Mouse (Mus musculus): ENCODE results near the gene Atp6v0e. TPM values are rescaled to one million over a fixed set of nuclear protein-coding genes. Genes with fewer than 3 reads are reported as not detected.

Atp6v0e gene
- polyA plus RNA-seq, 1 experiment = 100 TPM

- TF ChIP-seq POLR2A (IDR thresholded peaks at IDR 0.05; ENCODE audit: insufficient read depth, low read length) (no peak), CTCF (IDR thresholded peaks at IDR 0.05; ENCODE audit: low read depth, low read length) (no peak), EP300 (IDR thresholded peaks at IDR 0.05; ENCODE audit: insufficient read depth, low read depth, low read length) (no peak)
- H3K4me1 ChIP-seq (ENCODE audit: control insufficient read depth, insufficient read depth, low read length) = no peaks in the 10 kb centered on the region
- H3K27ac ChIP-seq (ENCODE audit: insufficient read depth, low read length) = no peak overlapping the region
- no peak overlapping the region for H3K4me3 ChIP-seq (ENCODE audit: low read depth, low read length)
- no peaks in the 10 kb centered on the region for H3K9me3 ChIP-seq (replicated peaks; ENCODE audit: control insufficient read depth, insufficient read depth, low read length, poor library complexity, severe bottlenecking)
- H3K27me3 ChIP-seq (ENCODE audit: control insufficient read depth, insufficient read depth, low read length, poor library complexity, severe bottlenecking) = no peaks in the 10 kb centered on the region
- no peak overlapping the region for H3K9ac ChIP-seq (ENCODE audit: low read depth, poor library complexity, severe bottlenecking)
- H3K36me3 ChIP-seq (ENCODE audit: control insufficient read depth, insufficient read depth, low read length, poor library complexity, severe bottlenecking) = no peaks in the 10 kb centered on the region
These were observed 14.9 kb downstream of the Atp6v0e start for GRCm38 (mm10) chr17:26677711-26678637.

- Histone ChIP-seq H3K9me3 (replicated peaks; ENCODE audit: control insufficient read depth, insufficient read depth, low read length, poor library complexity, severe bottlenecking) (no peaks in the 10 kb centered on the region), H3K36me3 (ENCODE audit: control insufficient read depth, insufficient read depth, low read length, poor library complexity, severe bottlenecking) (no peaks in the 10 kb centered on the region; the same call in 1 of the 2 replicates), H3K9ac (ENCODE audit: low read depth, poor library complexity, severe bottlenecking) (no peak overlapping the region), H3K4me3 (ENCODE audit: low read depth, low read length) (no peak overlapping the region), H3K27ac (ENCODE audit: insufficient read depth, low read length) (no peak overlapping the region), H3K27me3 (ENCODE audit: control insufficient read depth, insufficient read depth, low read length, poor library complexity, severe bottlenecking) (no peaks in the 10 kb centered on the region), H3K4me1 (ENCODE audit: control insufficient read depth, insufficient read depth, low read length) (no peaks in the 10 kb centered on the region)
- no peak for TF ChIP-seq EP300 (IDR thresholded peaks at IDR 0.05; ENCODE audit: insufficient read depth, low read depth, low read length)
- peak; percentile 11 for TF ChIP-seq CTCF (IDR thresholded peaks at IDR 0.05; ENCODE audit: low read depth, low read length)
- TF ChIP-seq POLR2A (IDR thresholded peaks at IDR 0.05; ENCODE audit: insufficient read depth, low read length) = no peak
These were observed 18.2 kb downstream of the Atp6v0e start for GRCm38 (mm10) chr17:26681276-26681675.

GRCm38 (mm10) chr17:26686334-26687000, 23.4 kb downstream of the Atp6v0e start:
- no peaks in the 10 kb centered on the region for H3K27me3 ChIP-seq (ENCODE audit: control insufficient read depth, insufficient read depth, low read length, poor library complexity, severe bottlenecking)
- no peaks in the 10 kb centered on the region; the same call in 1 of the 2 replicates for H3K36me3 ChIP-seq (ENCODE audit: control insufficient read depth, insufficient read depth, low read length, poor library complexity, severe bottlenecking)
- no peaks in the 10 kb centered on the region for H3K4me1 ChIP-seq (ENCODE audit: control insufficient read depth, insufficient read depth, low read length)
- H3K9me3 ChIP-seq (replicated peaks; ENCODE audit: control insufficient read depth, insufficient read depth, low read length, poor library complexity, severe bottlenecking) = no peaks in the 10 kb centered on the region
- no peak for TF ChIP-seq CTCF (IDR thresholded peaks at IDR 0.05; ENCODE audit: low read depth, low read length)
- TF ChIP-seq EP300 (IDR thresholded peaks at IDR 0.05; ENCODE audit: insufficient read depth, low read depth, low read length) = no peak
- no peak for TF ChIP-seq POLR2A (IDR thresholded peaks at IDR 0.05; ENCODE audit: insufficient read depth, low read length)
- no peak overlapping the region for H3K27ac ChIP-seq (ENCODE audit: insufficient read depth, low read length)
- H3K9ac ChIP-seq (ENCODE audit: low read depth, poor library complexity, severe bottlenecking) = no peak overlapping the region
- H3K4me3 ChIP-seq (ENCODE audit: low read depth, low read length) = no peak overlapping the region

- Histone ChIP-seq H3K27me3 (ENCODE audit: control insufficient read depth, insufficient read depth, low read length, poor library complexity, severe bottlenecking) (no peaks in the 10 kb centered on the region), H3K4me3 (ENCODE audit: low read depth, low read length) (no peak overlapping the region), H3K4me1 (ENCODE audit: control insufficient read depth, insufficient read depth, low read length) (no peaks in the 10 kb centered on the region), H3K9ac (ENCODE audit: low read depth, poor library complexity, severe bottlenecking) (no peak overlapping the region), H3K36me3 (ENCODE audit: control insufficient read depth, insufficient read depth, low read length, poor library complexity, severe bottlenecking) (no peaks in the 10 kb centered on the region; the same call in 1 of the 2 replicates), H3K27ac (ENCODE audit: insufficient read depth, low read length) (no peak overlapping the region), H3K9me3 (replicated peaks; ENCODE audit: control insufficient read depth, insufficient read depth, low read length, poor library complexity, severe bottlenecking) (no peaks in the 10 kb centered on the region)
- TF ChIP-seq CTCF (IDR thresholded peaks at IDR 0.05; ENCODE audit: low read depth, low read length) (no peak), POLR2A (IDR thresholded peaks at IDR 0.05; ENCODE audit: insufficient read depth, low read length) (no peak), EP300 (IDR thresholded peaks at IDR 0.05; ENCODE audit: insufficient read depth, low read depth, low read length) (no peak)
These were observed 26.0 kb downstream of the Atp6v0e start for GRCm38 (mm10) chr17:26688795-26689735.

- H3K9me3 ChIP-seq (replicated peaks; ENCODE audit: control insufficient read depth, insufficient read depth, low read length, poor library complexity, severe bottlenecking) = no peaks in the 10 kb centered on the region
- TF ChIP-seq CTCF (IDR thresholded peaks at IDR 0.05; ENCODE audit: low read depth, low read length) (no peak), POLR2A (IDR thresholded peaks at IDR 0.05; ENCODE audit: insufficient read depth, low read length) (no peak), EP300 (IDR thresholded peaks at IDR 0.05; ENCODE audit: insufficient read depth, low read depth, low read length) (no peak)
- H3K9ac ChIP-seq (ENCODE audit: low read depth, poor library complexity, severe bottlenecking) = no peak overlapping the region
- no peak overlapping the region for H3K4me3 ChIP-seq (ENCODE audit: low read depth, low read length)
- H3K27me3 ChIP-seq (ENCODE audit: control insufficient read depth, insufficient read depth, low read length, poor library complexity, severe bottlenecking) = no peaks in the 10 kb centered on the region
- no peaks in the 10 kb centered on the region for H3K36me3 ChIP-seq (ENCODE audit: control insufficient read depth, insufficient read depth, low read length, poor library complexity, severe bottlenecking)
- no peaks in the 10 kb centered on the region for H3K4me1 ChIP-seq (ENCODE audit: control insufficient read depth, insufficient read depth, low read length)
- no peak overlapping the region for H3K27ac ChIP-seq (ENCODE audit: insufficient read depth, low read length)
These were observed 26.8 kb downstream of the Atp6v0e start for GRCm38 (mm10) chr17:26689810-26690209.
